Mouse (Mus musculus) MEL (cell line): Measurements from ENCODE around the gene Klhl26. TPM values are rescaled to one million over a fixed set of nuclear protein-coding genes. Genes with fewer than 3 reads are reported as not detected.

Source experiments
- DNase-seq: peaks from one replicate; pipeline ENCODE4 v3.0.0; 2011; ENCODE audit warnings: low read depth, low spot score
- H3K27ac ChIP-seq: 2 replicates; pipeline ENCODE4 v1.5.1; 2012; ENCODE audit warnings: low read depth, mild to moderate bottlenecking, control low read depth, low read length, moderate library complexity; ENCODE audit not compliant: control insufficient read depth
- H3K27me3 ChIP-seq, 2 experiments: fragments of 150-350 bp in 1 of 2; sonication (generic) in 1 of 2; 2 replicates each; pipeline ENCODE4 v1.6.1; 2012; ENCODE audit warnings: low read length in 2 of 2, mild to moderate bottlenecking in 2 of 2, improper control_type of control experiment in 1 of 2, moderate library complexity in 1 of 2; ENCODE audit not compliant: insufficient read depth in 2 of 2, control insufficient read depth in 1 of 2
- H3K36me3 ChIP-seq, 2 experiments: 2 replicates each; pipeline ENCODE4 v1.6.1; 2012 to 2014; ENCODE audit warnings: low read length in 2 of 2, improper control_type of control experiment in 1 of 2, inconsistent platforms in 1 of 2, mild to moderate bottlenecking in 1 of 2; ENCODE audit not compliant: insufficient read depth in 2 of 2, control insufficient read depth in 1 of 2
- H3K4me1 ChIP-seq, 2 experiments: fragments of 150-350 bp in 1 of 2; sonication (generic) in 1 of 2; 2 replicates each; pipeline ENCODE4 v1.6.1; 2012; ENCODE audit warnings: low read length in 2 of 2, improper control_type of control experiment in 1 of 2, mild to moderate bottlenecking in 1 of 2; ENCODE audit not compliant: insufficient read depth in 2 of 2, control insufficient read depth in 1 of 2
- H3K4me3 ChIP-seq, 2 experiments: fragments of 150-350 bp in 1 of 2; sonication (generic) in 1 of 2; 2 replicates each; pipeline ENCODE4 v1.5.1; 2012; ENCODE audit warnings: low read depth in 2 of 2, low read length in 2 of 2, mild to moderate bottlenecking in 2 of 2, moderate library complexity in 2 of 2, control low read depth in 1 of 2, improper control_type of control experiment in 1 of 2; ENCODE audit not compliant: control insufficient read depth in 1 of 2, insufficient read depth in 1 of 2
- H3K79me2 ChIP-seq: 2 replicates; pipeline ENCODE4 v1.6.1; 2012; ENCODE audit warnings: mild to moderate bottlenecking, low read length, moderate library complexity; ENCODE audit not compliant: control insufficient read depth, poor library complexity, insufficient read depth
- H3K9ac ChIP-seq: 2 replicates; pipeline ENCODE4 v1.6.1; 2012; ENCODE audit warnings: low read depth, mild to moderate bottlenecking, control low read depth, low read length, moderate library complexity; ENCODE audit not compliant: control insufficient read depth, poor library complexity, severe bottlenecking
- H3K9me3 ChIP-seq: fragments of 150-350 bp; sonication (generic); replicated peaks from 2 replicates; pipeline ENCODE4 v1.6.1; 2012; ENCODE audit warnings: mild to moderate bottlenecking, low read length, improper control_type of control experiment, moderate library complexity; ENCODE audit not compliant: insufficient read depth
- BHLHE40 ChIP-seq: IDR thresholded peaks from 2 replicates; pipeline ENCODE4 v1.6.1; 2012; ENCODE audit warnings: low read depth, mild to moderate bottlenecking, inconsistent platforms, low read length, improper control_type of control experiment, borderline replicate concordance
- CHD1 ChIP-seq: IDR thresholded peaks from 2 replicates; pipeline ENCODE4 v1.6.1; 2012; ENCODE audit warnings: low read depth, mild to moderate bottlenecking, inconsistent platforms, low read length, improper control_type of control experiment
- CTCF ChIP-seq, 3 experiments: IDR thresholded peaks in 2 of 3; conservative IDR thresholded peaks in 1 of 3; 2 replicates each; pipeline ENCODE4 v1.5.1; 2011 to 2012; ENCODE audit warnings: low read length in 3 of 3, low read depth in 2 of 3, mild to moderate bottlenecking in 2 of 3, improper control_type of control experiment in 1 of 3, inconsistent platforms in 1 of 3, mixed read lengths in 1 of 3, moderate library complexity in 1 of 3; ENCODE audit not compliant: control insufficient read depth in 1 of 3, insufficient read depth in 1 of 3, poor library complexity in 1 of 3, severe bottlenecking in 1 of 3
- ELF1 ChIP-seq: IDR thresholded peaks from 2 replicates; pipeline ENCODE4 v1.6.1; 2014; ENCODE audit warnings: low read depth, mild to moderate bottlenecking, inconsistent platforms, low read length, improper control_type of control experiment, moderate library complexity
- EP300 ChIP-seq, 2 experiments: IDR thresholded peaks; 2 replicates each; pipeline ENCODE4 v1.6.1; 2011; ENCODE audit warnings: improper control_type of control experiment in 2 of 2, low read length in 2 of 2, low read depth in 1 of 2, mild to moderate bottlenecking in 1 of 2
- ETS1 ChIP-seq: IDR thresholded peaks from 2 replicates; pipeline ENCODE4 v1.6.1; 2012; ENCODE audit warnings: low read depth, mild to moderate bottlenecking, inconsistent platforms, low read length, improper control_type of control experiment, moderate library complexity
- GABPA ChIP-seq: IDR thresholded peaks from 2 replicates; pipeline ENCODE4 v1.6.1; 2012; ENCODE audit warnings: low read depth, mild to moderate bottlenecking, inconsistent platforms, low read length, improper control_type of control experiment, moderate library complexity
- GATA1 ChIP-seq: IDR thresholded peaks from 2 replicates; pipeline ENCODE4 v1.6.1; 2011; ENCODE audit warnings: low read depth, low read length, improper control_type of control experiment
- JUND ChIP-seq: IDR thresholded peaks from 2 replicates; pipeline ENCODE4 v1.6.1; 2011; ENCODE audit warnings: low read depth, mild to moderate bottlenecking, improper control_type of control experiment, low read length
- MAX ChIP-seq: IDR thresholded peaks from 2 replicates; pipeline ENCODE4 v1.6.1; 2011; ENCODE audit warnings: low read length, improper control_type of control experiment
- MAZ ChIP-seq: IDR thresholded peaks from 2 replicates; pipeline ENCODE4 v1.6.1; 2012; ENCODE audit warnings: low read depth, mild to moderate bottlenecking, inconsistent platforms, low read length, improper control_type of control experiment
- MYB ChIP-seq: IDR thresholded peaks from 2 replicates; pipeline ENCODE4 v1.6.1; 2011; ENCODE audit warnings: mild to moderate bottlenecking, low read depth, low read length, improper control_type of control experiment
- MYC ChIP-seq: IDR thresholded peaks from 2 replicates; pipeline ENCODE4 v1.6.1; 2011; ENCODE audit warnings: low read depth, mild to moderate bottlenecking, low read length, improper control_type of control experiment, moderate library complexity
- NELFE ChIP-seq: IDR thresholded peaks from 2 replicates; pipeline ENCODE4 v1.6.1; 2011; ENCODE audit warnings: low read depth, low read length, improper control_type of control experiment
- NRF1 ChIP-seq: IDR thresholded peaks from 2 replicates; pipeline ENCODE4 v1.6.1; 2014; ENCODE audit warnings: low read depth, mild to moderate bottlenecking, inconsistent platforms, low read length, improper control_type of control experiment, moderate library complexity; ENCODE audit not compliant: poor library complexity, insufficient read depth, severe bottlenecking
- POLR2A ChIP-seq, 2 experiments: IDR thresholded peaks; 2 replicates each; pipeline ENCODE4 v1.6.1; 2011 to 2012; ENCODE audit warnings: low read length in 2 of 2, mild to moderate bottlenecking in 2 of 2, control low read depth in 1 of 2, improper control_type of control experiment in 1 of 2, low read depth in 1 of 2, moderate library complexity in 1 of 2; ENCODE audit not compliant: control insufficient read depth in 1 of 2, insufficient read depth in 1 of 2, poor library complexity in 1 of 2
- POLR2AphosphoS2 ChIP-seq: IDR thresholded peaks from 2 replicates; pipeline ENCODE4 v1.6.1; 2011; ENCODE audit warnings: low read length, improper control_type of control experiment
- POLR2AphosphoS5 ChIP-seq: IDR thresholded peaks from 2 replicates; pipeline ENCODE4 v1.6.1; 2012; ENCODE audit warnings: low read depth, borderline replicate concordance, mild to moderate bottlenecking, inconsistent platforms, low read length, moderate library complexity, mixed read lengths
- RCOR1 ChIP-seq: IDR thresholded peaks from 2 replicates; pipeline ENCODE4 v1.6.1; 2012; ENCODE audit warnings: low read depth, mild to moderate bottlenecking, inconsistent platforms, low read length, improper control_type of control experiment
- SIN3A ChIP-seq: IDR thresholded peaks from 2 replicates; pipeline ENCODE4 v1.6.1; 2012; ENCODE audit warnings: low read length, improper control_type of control experiment, inconsistent platforms
- SMC3 ChIP-seq: IDR thresholded peaks from 2 replicates; pipeline ENCODE4 v1.6.1; 2011; ENCODE audit warnings: low read depth, low read length, improper control_type of control experiment
- TAL1 ChIP-seq: IDR thresholded peaks from 2 replicates; pipeline ENCODE4 v1.6.1; 2012; ENCODE audit warnings: mild to moderate bottlenecking, inconsistent platforms, low read length, moderate library complexity, mixed read lengths
- TCF12 ChIP-seq: IDR thresholded peaks from 2 replicates; pipeline ENCODE4 v1.6.1; 2014; ENCODE audit warnings: low read depth, mild to moderate bottlenecking, inconsistent platforms, low read length, improper control_type of control experiment, moderate library complexity
- USF1 ChIP-seq: IDR thresholded peaks from 2 replicates; pipeline ENCODE4 v1.6.1; 2014; ENCODE audit warnings: low read depth, mild to moderate bottlenecking, inconsistent platforms, low read length, improper control_type of control experiment, moderate library complexity
- USF2 ChIP-seq, 2 experiments: IDR thresholded peaks; 2 replicates each; pipeline ENCODE4 v1.6.1; 2011 to 2012; ENCODE audit warnings: improper control_type of control experiment in 2 of 2, low read length in 2 of 2, borderline replicate concordance in 1 of 2, inconsistent platforms in 1 of 2, low read depth in 1 of 2, mild to moderate bottlenecking in 1 of 2; ENCODE audit not compliant: insufficient read depth in 1 of 2
- ZC3H11A ChIP-seq: IDR thresholded peaks from 2 replicates; pipeline ENCODE4 v1.6.1; 2012; ENCODE audit warnings: low read depth, mild to moderate bottlenecking, inconsistent platforms, low read length, improper control_type of control experiment
- ZNF384 ChIP-seq: IDR thresholded peaks from 2 replicates; pipeline ENCODE4 v1.6.1; 2012; ENCODE audit warnings: low read depth, mild to moderate bottlenecking, inconsistent platforms, low read length, improper control_type of control experiment
- polyA plus RNA-seq, 2 experiments: library from polyadenylated mRNA; stranded (reverse) in 1 of 2; unstranded in 1 of 2; fragments of >175 nt in 1 of 2; fragments of >200 nt in 1 of 2; gene quantifications; 2 replicates each; pipeline versions ENCODE4 v1.2.1 to v1.2.4; 2012; ENCODE audit warnings: low replicate concordance in 2 of 2, low read depth in 1 of 2; ENCODE audit not compliant: insufficient read length in 2 of 2, insufficient read depth in 1 of 2, missing spikeins in 1 of 2
- total RNA-seq: library from RNA; depleted of rRNA; stranded (reverse); fragments of 300-350 nt; gene quantifications from 2 replicates; pipeline ENCODE4 v1.2.3, GENCODE M21; 2012

The Klhl26 gene
- total and polyA plus RNA-seq, 3 experiments, result 8.0 to 11.4 TPM; not detected in 1

GRCm38 (mm10) chr8:70486191-70486681 lies 9.5 kb upstream of the Klhl26 start:
- no peaks in the 10 kb centered on the region for H3K4me1 ChIP-seq

GRCm38 (mm10) chr8:70482943-70483342 lies 6.2 kb upstream of the Klhl26 start:
- no peaks in the 10 kb centered on the region for H3K9me3 ChIP-seq
- no peak overlapping the region for H3K9ac ChIP-seq
- peaks cover 0 to 5% of the 10 kb centered on the region in 2 experiments; a peak in 3 of 4 replicates for H3K4me1 ChIP-seq
- no peak for TF ChIP-seq MYC
- TF ChIP-seq POLR2A (IDR thresholded peaks at IDR 0.05; ENCODE audit: control insufficient read depth in 1 of 2, insufficient read depth in 1 of 2, low read depth in 1 of 2, low read length in 2 of 2, poor library complexity in 1 of 2), result no peak
- no peak for TF ChIP-seq POLR2AphosphoS2
- no peak for TF ChIP-seq MAZ
- no peak for TF ChIP-seq ZC3H11A
- no peak for TF ChIP-seq SIN3A
- no peak for TF ChIP-seq GABPA
- TF ChIP-seq TCF12, result no peak
- no peak for TF ChIP-seq NELFE
- TF ChIP-seq CHD1, result no peak
- no peak for TF ChIP-seq SMC3
- TF ChIP-seq MYB, result no peak
- no peak for TF ChIP-seq POLR2AphosphoS5
- no peak for TF ChIP-seq ELF1
- TF ChIP-seq RCOR1, result no peak
- no peak for TF ChIP-seq TAL1
- no peak for TF ChIP-seq ETS1
- no peak for TF ChIP-seq EP300 (IDR thresholded peaks at IDR 0.05; ENCODE audit: low read depth in 1 of 2, low read length in 2 of 2)
- TF ChIP-seq USF1, result no peak
- H3K79me2 ChIP-seq, result no peaks in the 10 kb centered on the region
- peaks cover 0 to 2% of the 10 kb centered on the region in 2 experiments; a peak in 1 of 4 replicates for H3K36me3 ChIP-seq
- DNase-seq, result no peak
- H3K27me3 ChIP-seq, result peaks cover 2 to 8% of the 10 kb centered on the region in 2 experiments; a peak in 2 of 4 replicates
- no peak overlapping the region for H3K4me3 ChIP-seq
- no peak overlapping the region for H3K27ac ChIP-seq

More at GRCm38 (mm10) chr8:70486191-70486681, 9.5 kb upstream of the Klhl26 start:
- TF ChIP-seq MAZ (no peak), POLR2A (IDR thresholded peaks at IDR 0.05; ENCODE audit: control insufficient read depth in 1 of 2, insufficient read depth in 1 of 2, low read depth in 1 of 2, low read length in 2 of 2, poor library complexity in 1 of 2) (no peak), POLR2AphosphoS2 (no peak), MAX (no peak), CTCF (IDR thresholded peaks at IDR 0.05 in 2 of 3, conservative IDR thresholded peaks at IDR 0.05 in 1 of 3; ENCODE audit: control insufficient read depth in 1 of 3, insufficient read depth in 1 of 3, low read depth in 2 of 3, low read length in 3 of 3, poor library complexity in 1 of 3, severe bottlenecking in 1 of 3) (no peak), JUND (no peak), BHLHE40 (no peak), TCF12 (no peak), EP300 (IDR thresholded peaks at IDR 0.05; ENCODE audit: low read depth in 1 of 2, low read length in 2 of 2) (no peak), MYB (no peak), GATA1 (no peak), ETS1 (no peak), SMC3 (no peak), NRF1 (no peak), ZNF384 (no peak), MYC (no peak), USF2 (IDR thresholded peaks at IDR 0.05; ENCODE audit: borderline replicate concordance in 1 of 2, insufficient read depth in 1 of 2, low read depth in 1 of 2, low read length in 2 of 2) (no peak)
- no peaks in the 10 kb centered on the region for H3K79me2 ChIP-seq
- no peak for DNase-seq
- no peaks in the 10 kb centered on the region for H3K9me3 ChIP-seq
- H3K27ac ChIP-seq, result no peak overlapping the region
- peaks cover 2 to 5% of the 10 kb centered on the region in 2 experiments; a peak in 2 of 4 replicates for H3K27me3 ChIP-seq
- H3K36me3 ChIP-seq, result no peaks in the 10 kb centered on the region
- H3K9ac ChIP-seq, result no peak overlapping the region
- no peak overlapping the region for H3K4me3 ChIP-seq
